Mouse (Mus musculus): ENCODE data around the gene Ctnnd2. TPM values are rescaled to one million over a fixed set of nuclear protein-coding genes. Genes with fewer than 3 reads are reported as not detected.

The Ctnnd2 gene
- polyA plus RNA-seq, 1 experiment from 2014 or later: 0.85 TPM

- DNase-seq (ENCODE audit: low spot score) (no peak), ATAC-seq (replicated peaks; ENCODE audit: low FRiP score) (no peak)
- H3K27me3 ChIP-seq (replicated peaks; ENCODE audit: control insufficient read depth, insufficient read depth, low read length): no peaks in the 10 kb centered on the region
- no peak overlapping the region for H3K27ac ChIP-seq (ENCODE audit: low read depth, low read length)
- H3K4me1 ChIP-seq (replicated peaks; ENCODE audit: control insufficient read depth, insufficient read depth, low read length): no peaks in the 10 kb centered on the region
- H3K4me3 ChIP-seq (ENCODE audit: low read depth, low read length): no peak overlapping the region
- H3K4me2 ChIP-seq: no peak overlapping the region
- WGBS: 84% methylated on average over 3 of the region's 3 CpGs
- H3K9me3 ChIP-seq (ENCODE audit: control insufficient read depth, low read length): no peaks in the 10 kb centered on the region
- no peaks in the 10 kb centered on the region for H3K36me3 ChIP-seq (ENCODE audit: control insufficient read depth, insufficient read depth, low read length)
- no peak overlapping the region for H3K9ac ChIP-seq (ENCODE audit: low read depth, low read length)
Measured at GRCm38 (mm10) chr15:30793260-30793659, 620.9 kb downstream of the Ctnnd2 start.

- no peak overlapping the region for H3K4me3 ChIP-seq (ENCODE audit: low read depth, low read length)
Measured at GRCm38 (mm10) chr15:30795723-30796122, 623.3 kb downstream of the Ctnnd2 start.

GRCm38 (mm10) chr15:30827424-30828263, 655.3 kb downstream of the Ctnnd2 start:
- Histone ChIP-seq H3K4me3 (ENCODE audit: low read depth, low read length) (no peak overlapping the region), H3K9me3 (ENCODE audit: control insufficient read depth, low read length) (no peaks in the 10 kb centered on the region), H3K27ac (ENCODE audit: low read depth, low read length) (no peak overlapping the region), H3K9ac (ENCODE audit: low read depth, low read length) (no peak overlapping the region), H3K36me3 (ENCODE audit: control insufficient read depth, insufficient read depth, low read length) (no peaks in the 10 kb centered on the region), H3K4me2 (no peak overlapping the region), H3K4me1 (replicated peaks; ENCODE audit: control insufficient read depth, insufficient read depth, low read length) (no peaks in the 10 kb centered on the region), H3K27me3 (replicated peaks; ENCODE audit: control insufficient read depth, insufficient read depth, low read length) (no peaks in the 10 kb centered on the region)
- ATAC-seq (replicated peaks; ENCODE audit: low FRiP score) (no peak), DNase-seq (ENCODE audit: low spot score) (no peak)
- WGBS: 82% methylated on average over 17 of the region's 17 CpGs

More at GRCm38 (mm10) chr15:30795723-30796122, 623.3 kb downstream of the Ctnnd2 start:
- 94% methylated on average over 3 of the region's 3 CpGs for WGBS
- no peaks in the 10 kb centered on the region for H3K27me3 ChIP-seq (replicated peaks; ENCODE audit: control insufficient read depth, insufficient read depth, low read length)
- H3K9ac ChIP-seq (ENCODE audit: low read depth, low read length): no peak overlapping the region
- H3K27ac ChIP-seq (ENCODE audit: low read depth, low read length): no peak overlapping the region
- H3K36me3 ChIP-seq (ENCODE audit: control insufficient read depth, insufficient read depth, low read length): no peaks in the 10 kb centered on the region
- H3K4me2 ChIP-seq: no peak overlapping the region
- DNase-seq (ENCODE audit: low spot score) (no peak), ATAC-seq (replicated peaks; ENCODE audit: low FRiP score) (no peak)
- H3K4me1 ChIP-seq (replicated peaks; ENCODE audit: control insufficient read depth, insufficient read depth, low read length): no peaks in the 10 kb centered on the region
- no peaks in the 10 kb centered on the region for H3K9me3 ChIP-seq (ENCODE audit: control insufficient read depth, low read length)

GRCm38 (mm10) chr15:30857277-30858176, 685.1 kb downstream of the Ctnnd2 start:
- H3K36me3 ChIP-seq (ENCODE audit: control insufficient read depth, insufficient read depth, low read length): no peaks in the 10 kb centered on the region
- ATAC-seq (replicated peaks; ENCODE audit: low FRiP score) (no peak), DNase-seq (ENCODE audit: low spot score) (no peak)
- H3K4me3 ChIP-seq (ENCODE audit: low read depth, low read length): no peak overlapping the region
- no peak overlapping the region for H3K27ac ChIP-seq (ENCODE audit: low read depth, low read length)
- no peaks in the 10 kb centered on the region for H3K4me1 ChIP-seq (replicated peaks; ENCODE audit: control insufficient read depth, insufficient read depth, low read length)
- no peak overlapping the region for H3K9ac ChIP-seq (ENCODE audit: low read depth, low read length)
- WGBS: 86% methylated on average over 17 of the region's 17 CpGs
- H3K9me3 ChIP-seq (ENCODE audit: control insufficient read depth, low read length): no peaks in the 10 kb centered on the region
- no peak overlapping the region for H3K4me2 ChIP-seq
- H3K27me3 ChIP-seq (replicated peaks; ENCODE audit: control insufficient read depth, insufficient read depth, low read length): no peaks in the 10 kb centered on the region

DNA sequence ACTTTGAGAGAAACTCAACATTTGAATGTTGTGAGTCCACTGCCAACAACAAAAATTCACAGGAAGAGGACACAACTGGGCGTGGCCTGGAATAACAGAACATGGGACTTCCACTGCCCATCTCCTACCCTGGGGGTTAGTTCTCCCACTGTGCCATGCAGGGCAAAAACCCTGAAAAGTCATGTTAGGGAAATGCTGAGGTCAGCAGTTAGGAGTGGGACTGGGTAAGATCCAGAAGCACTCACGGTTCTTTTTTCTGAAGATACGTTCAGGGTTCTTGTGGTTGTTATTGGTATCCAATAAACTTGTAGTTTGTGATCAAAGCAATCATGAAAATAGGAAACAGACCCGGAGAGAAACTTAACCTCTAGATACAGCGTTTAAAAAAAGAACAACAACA, 695.0 kb downstream of the Ctnnd2 start:
- Histone ChIP-seq H3K9ac (ENCODE audit: low read depth, low read length) (no peak overlapping the region), H3K4me3 (ENCODE audit: low read depth, low read length) (no peak overlapping the region), H3K9me3 (ENCODE audit: control insufficient read depth, low read length) (no peaks in the 10 kb centered on the region), H3K27ac (ENCODE audit: low read depth, low read length) (no peak overlapping the region), H3K4me2 (no peak overlapping the region), H3K4me1 (replicated peaks; ENCODE audit: control insufficient read depth, insufficient read depth, low read length) (no peaks in the 10 kb centered on the region), H3K27me3 (replicated peaks; ENCODE audit: control insufficient read depth, insufficient read depth, low read length) (no peaks in the 10 kb centered on the region), H3K36me3 (ENCODE audit: control insufficient read depth, insufficient read depth, low read length) (no peaks in the 10 kb centered on the region)
- ATAC-seq (replicated peaks; ENCODE audit: low FRiP score) (no peak), DNase-seq (ENCODE audit: low spot score) (no peak)
- 85% methylated on average over 5 of the region's 5 CpGs for WGBS

DNA sequence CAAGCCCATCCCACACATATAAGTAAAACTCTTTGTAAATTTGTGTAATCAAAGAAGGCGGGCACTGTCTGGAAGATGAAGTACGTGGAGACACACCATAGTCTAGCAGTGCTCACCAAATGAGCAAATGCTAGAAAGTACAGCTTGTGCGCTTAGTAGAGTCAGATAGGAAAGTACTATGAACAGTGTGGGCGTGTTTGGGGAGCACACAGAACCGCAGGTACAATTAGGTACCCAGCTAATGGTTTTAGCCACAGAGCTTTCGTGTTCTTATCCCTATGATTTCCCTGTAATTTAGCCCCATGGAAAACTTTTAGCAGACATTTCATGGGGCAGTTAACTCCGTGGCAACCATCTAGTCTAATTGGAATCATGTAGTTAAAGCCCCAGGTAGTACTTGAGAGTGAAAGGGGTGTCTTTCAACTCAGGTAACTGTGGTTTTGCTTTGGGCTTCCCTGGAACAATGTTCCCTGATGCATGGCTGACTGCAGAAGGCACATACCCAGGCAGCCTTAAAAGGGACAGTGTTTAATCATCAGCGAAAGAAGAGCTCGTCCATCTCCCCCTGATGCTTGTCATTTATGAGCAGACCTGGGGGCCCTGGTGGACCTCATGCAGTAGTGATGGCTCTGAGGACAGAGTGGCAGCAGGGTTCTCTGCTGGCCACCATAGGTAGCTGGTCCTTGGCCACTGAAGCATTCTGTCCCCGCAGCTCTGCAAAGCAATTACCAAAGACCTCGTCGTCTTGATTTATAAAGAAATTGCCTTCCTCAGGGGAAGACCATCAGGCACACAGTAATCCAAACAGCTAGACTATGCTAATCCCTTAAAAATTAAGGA, 697.5 kb downstream of the Ctnnd2 start:
- H3K36me3 ChIP-seq (ENCODE audit: control insufficient read depth, insufficient read depth, low read length): no peaks in the 10 kb centered on the region
- no peak overlapping the region for H3K4me2 ChIP-seq
- DNase-seq (ENCODE audit: low spot score): no peak
- no peak overlapping the region for H3K9ac ChIP-seq (ENCODE audit: low read depth, low read length)
- H3K4me1 ChIP-seq (replicated peaks; ENCODE audit: control insufficient read depth, insufficient read depth, low read length): no peaks in the 10 kb centered on the region
- H3K27ac ChIP-seq (ENCODE audit: low read depth, low read length): no peak overlapping the region
- no peak overlapping the region for H3K4me3 ChIP-seq (ENCODE audit: low read depth, low read length)
- no peaks in the 10 kb centered on the region for H3K27me3 ChIP-seq (replicated peaks; ENCODE audit: control insufficient read depth, insufficient read depth, low read length)
- 83% methylated on average over 12 of the region's 12 CpGs for WGBS
- no peak for ATAC-seq (replicated peaks; ENCODE audit: low FRiP score)
- no peaks in the 10 kb centered on the region for H3K9me3 ChIP-seq (ENCODE audit: control insufficient read depth, low read length)

DNA sequence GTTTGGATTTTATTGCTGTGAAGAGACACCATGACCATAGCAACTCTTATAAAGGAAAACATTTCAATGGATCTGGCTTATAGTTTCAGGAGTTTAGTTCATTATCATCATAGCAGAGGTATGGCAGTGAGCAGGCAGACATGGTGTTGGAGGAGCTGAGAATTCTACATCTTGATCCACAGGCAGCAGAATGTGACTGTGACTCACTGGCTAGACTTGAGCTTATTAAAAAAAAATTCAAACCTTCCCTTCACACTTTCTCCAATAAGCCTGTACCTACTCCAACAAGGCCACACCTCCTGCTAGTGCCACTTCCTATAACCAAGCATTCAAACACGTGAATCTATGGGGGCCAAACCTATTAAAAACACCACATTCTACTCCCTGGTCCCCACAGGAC, 703.1 kb downstream of the Ctnnd2 start:
- H3K4me2 ChIP-seq: no peak overlapping the region
- no peaks in the 10 kb centered on the region for H3K27me3 ChIP-seq (replicated peaks; ENCODE audit: control insufficient read depth, insufficient read depth, low read length)
- 41% methylated on average over 1 of the region's 1 CpGs for WGBS
- no peak overlapping the region for H3K9ac ChIP-seq (ENCODE audit: low read depth, low read length)
- DNase-seq (ENCODE audit: low spot score): no peak
- no peaks in the 10 kb centered on the region for H3K4me1 ChIP-seq (replicated peaks; ENCODE audit: control insufficient read depth, insufficient read depth, low read length)
- no peak overlapping the region for H3K27ac ChIP-seq (ENCODE audit: low read depth, low read length)
- no peak overlapping the region for H3K4me3 ChIP-seq (ENCODE audit: low read depth, low read length)
- no peaks in the 10 kb centered on the region for H3K36me3 ChIP-seq (ENCODE audit: control insufficient read depth, insufficient read depth, low read length)
- ATAC-seq (replicated peaks; ENCODE audit: low FRiP score): no peak
- no peaks in the 10 kb centered on the region for H3K9me3 ChIP-seq (ENCODE audit: control insufficient read depth, low read length)

DNA sequence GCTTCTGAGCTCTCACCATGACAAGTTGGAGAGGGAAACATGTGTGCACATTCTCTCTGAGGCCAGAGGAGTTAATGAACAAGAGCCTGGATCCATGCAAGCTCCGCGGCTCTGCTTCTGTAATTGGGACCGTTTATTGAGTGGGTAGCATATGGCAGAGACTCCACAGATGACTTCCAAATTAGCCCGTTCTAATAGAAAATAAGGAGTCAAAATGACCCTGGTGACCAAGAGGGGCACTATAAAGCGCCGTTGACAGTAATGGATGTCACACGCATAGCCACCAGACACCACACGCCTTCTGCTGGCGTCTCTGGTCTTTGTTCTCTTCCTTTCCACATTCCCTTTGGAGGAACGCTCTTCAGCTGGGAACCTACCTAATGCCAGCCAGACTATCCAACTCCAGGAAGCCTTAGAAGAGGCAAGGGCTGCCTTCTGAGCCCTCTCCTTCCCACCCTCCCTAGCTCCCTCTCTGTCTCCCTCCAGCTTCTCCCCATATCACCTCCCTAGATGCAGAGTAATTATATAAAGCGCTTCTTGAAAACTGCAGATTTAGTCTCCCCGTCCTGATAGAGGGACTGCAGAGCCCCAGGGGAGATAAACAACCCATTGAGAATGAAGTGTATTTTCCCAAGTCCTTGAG, 712.4 kb downstream of the Ctnnd2 start:
- H3K9ac ChIP-seq (ENCODE audit: low read depth, low read length): no peak overlapping the region
- H3K27me3 ChIP-seq (replicated peaks; ENCODE audit: control insufficient read depth, insufficient read depth, low read length): no peaks in the 10 kb centered on the region
- no peak overlapping the region for H3K27ac ChIP-seq (ENCODE audit: low read depth, low read length)
- no peak overlapping the region for H3K4me2 ChIP-seq
- H3K4me1 ChIP-seq (replicated peaks; ENCODE audit: control insufficient read depth, insufficient read depth, low read length): no peaks in the 10 kb centered on the region
- 79% methylated on average over 12 of the region's 12 CpGs for WGBS
- H3K9me3 ChIP-seq (ENCODE audit: control insufficient read depth, low read length): no peaks in the 10 kb centered on the region
- no peak for ATAC-seq (replicated peaks; ENCODE audit: low FRiP score)
- no peak for DNase-seq (ENCODE audit: low spot score)
- no peak overlapping the region for H3K4me3 ChIP-seq (ENCODE audit: low read depth, low read length)
- no peaks in the 10 kb centered on the region for H3K36me3 ChIP-seq (ENCODE audit: control insufficient read depth, insufficient read depth, low read length)
